In the genomic region with DNA sequence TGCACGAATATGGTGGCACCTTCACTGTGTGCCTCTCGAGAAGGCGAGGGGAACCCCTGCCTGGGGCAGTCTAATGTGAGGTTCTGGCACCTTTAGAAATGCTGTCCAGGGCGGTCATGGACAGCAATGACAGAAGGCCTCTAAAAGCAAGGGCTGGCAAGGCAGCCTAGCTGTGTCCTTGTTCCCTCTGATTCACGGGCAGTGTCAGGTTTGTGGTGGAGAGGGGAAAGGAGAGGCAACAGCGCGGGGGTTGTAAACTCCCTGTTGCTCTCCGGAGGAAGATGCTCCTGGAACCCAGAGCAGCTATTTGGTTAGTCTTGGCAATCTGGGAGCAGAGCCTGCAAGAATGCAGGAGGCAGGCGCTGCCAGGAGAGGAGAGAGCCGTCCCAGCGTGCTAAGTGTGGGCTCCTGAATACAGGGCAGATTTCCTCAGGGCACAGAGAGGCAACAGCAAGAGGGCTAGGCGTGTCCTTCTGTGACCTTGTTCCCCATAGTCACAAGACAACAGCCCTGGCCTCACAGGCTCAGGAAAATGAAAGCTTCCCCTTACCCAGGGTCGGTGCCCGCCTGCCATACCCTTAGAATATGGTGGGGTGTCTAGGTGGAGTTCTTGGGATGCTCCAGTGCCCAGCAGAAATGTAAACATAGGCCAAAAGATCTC, we compare ENCODE assay signal across 13 mouse cellular contexts. TPM values are rescaled to one million over a fixed set of nuclear protein-coding genes. Genes with fewer than 3 reads are reported as not detected.
DNase-seq lines count a peak whose midpoint lies in the region; ATAC-seq and TF ChIP-seq lines count a peak whose summit lies in the region.
"Had no signal": no experiment of that assay in that cellular context is flagged by ENCODE, and none has a peak within 500 bp of the region (broad histone marks: within the 10 kb centered on the region; RNA-seq: fewer than 3 reads in every experiment).

No protein-coding gene starts in this region.

- 79% methylated on average over 14 of the region's 14 CpGs for WGBS in hindbrain, embryonic 11.5 days
- 71% methylated on average over 14 of the region's 14 CpGs for WGBS in hindbrain, embryonic 16.5 days

- H3K27ac ChIP-seq in hindbrain, embryonic 11.5 days (ENCODE audit: low read depth, low read length) = 0 out of 2 replicates have a peak overlapping the region, but pooled peaks have one; percentile 20
- no peak overlapping the region for H3K27ac ChIP-seq in hindbrain, embryonic 16.5 days (ENCODE audit: low read depth, low read length)
- H3K27ac ChIP-seq in testis, adult 2 months (ENCODE audit: control insufficient read depth, insufficient read depth, low read depth, low read length) = no peak overlapping the region
- H3K27ac ChIP-seq: heart, embryonic 15.5 days; neural tube, embryonic 13.5 days had no signal

- H3K27me3 ChIP-seq in hindbrain, embryonic 11.5 days (ENCODE audit: control insufficient read depth, insufficient read depth, low read length) = no peaks in the 10 kb centered on the region
- no peaks in the 10 kb centered on the region for H3K27me3 ChIP-seq in hindbrain, embryonic 16.5 days (replicated peaks; ENCODE audit: control insufficient read depth, insufficient read depth, low read length)
- H3K27me3 ChIP-seq in testis, adult 2 months (ENCODE audit: control insufficient read depth, insufficient read depth, low read length) = no peaks in the 10 kb centered on the region
- H3K27me3 ChIP-seq: heart, embryonic 15.5 days; neural tube, embryonic 13.5 days had no signal

- H3K36me3 ChIP-seq in hindbrain, embryonic 11.5 days (ENCODE audit: control insufficient read depth, insufficient read depth, low read length) = no peaks in the 10 kb centered on the region
- H3K36me3 ChIP-seq in hindbrain, embryonic 16.5 days (ENCODE audit: control insufficient read depth, insufficient read depth, low read length) = peaks cover 4% of the 10 kb centered on the region; the same call in 1 of the 2 replicates
- H3K36me3 ChIP-seq in testis, adult 2 months (ENCODE audit: control insufficient read depth, insufficient read depth, low read length) = no peaks in the 10 kb centered on the region
- H3K36me3 ChIP-seq: heart, embryonic 15.5 days; neural tube, embryonic 13.5 days had no signal

- no peak for TF ChIP-seq POLR2A in testis, adult 2 months (IDR thresholded peaks at IDR 0.05; ENCODE audit: control insufficient read depth, low read depth, low read length)

- TF ChIP-seq CTCF in testis, adult 2 months (IDR thresholded peaks at IDR 0.05; ENCODE audit: control insufficient read depth, insufficient read depth, insufficient replicate concordance, low read depth, low read length) = no peak

- ATAC-seq in hindbrain, embryonic 11.5 days (ENCODE audit: low FRiP score) = no peak
- ATAC-seq in hindbrain, embryonic 16.5 days = no peak
- peak; percentile 53; the same call in 1 of the 2 replicates for ATAC-seq in erythroid progenitor cell, adult 5-6 weeks (replicated peaks; ENCODE audit: low FRiP score, poor library complexity, severe bottlenecking)
- ATAC-seq: CD4-positive, CD25-positive, alpha-beta regulatory T cell, adult 4 months had no signal

- peaks cover 16% of the 10 kb centered on the region for H3K4me1 ChIP-seq in hindbrain, embryonic 11.5 days (replicated peaks; ENCODE audit: control insufficient read depth, insufficient read depth, low read length)
- H3K4me1 ChIP-seq in hindbrain, embryonic 16.5 days (ENCODE audit: control insufficient read depth, insufficient read depth, low read depth, low read length) = no peaks in the 10 kb centered on the region; the same call in 1 of the 2 replicates
- H3K4me1 ChIP-seq in testis, adult 2 months (ENCODE audit: control insufficient read depth, insufficient read depth, low read length) = peaks cover 5% of the 10 kb centered on the region; the same call in 1 of the 2 replicates

- no peak overlapping the region for H3K4me3 ChIP-seq in hindbrain, embryonic 11.5 days (ENCODE audit: low read depth, low read length)
- no peak overlapping the region for H3K4me3 ChIP-seq in hindbrain, embryonic 16.5 days (ENCODE audit: low read length)
- peak overlapping the region; percentile 65 for H3K4me3 ChIP-seq in testis, adult 2 months (ENCODE audit: control insufficient read depth, low read depth, low read length)
- H3K4me3 ChIP-seq: heart, embryonic 15.5 days; neural tube, embryonic 13.5 days had no signal

- 0 out of 2 replicates have a peak overlapping the region, but pooled peaks have one; percentile 19 for H3K9ac ChIP-seq in hindbrain, embryonic 11.5 days (ENCODE audit: low read depth, low read length)
- no peak overlapping the region for H3K9ac ChIP-seq in hindbrain, embryonic 16.5 days (ENCODE audit: low read depth, low read length)
- H3K9ac ChIP-seq: heart, embryonic 15.5 days; neural tube, embryonic 13.5 days had no signal

- no peak for DNase-seq in hindbrain, embryonic 11.5 days (ENCODE audit: low spot score)
- no peak for DNase-seq in testis, postnatal 14 days (ENCODE audit: low spot score)
- no peak for DNase-seq in cerebellum, postnatal 10 days
- DNase-seq in T-cell, adult 2 months (ENCODE audit: low spot score) = no peak
- no peak for DNase-seq in kidney, adult 9 months
- DNase-seq: cerebellum, adult 18-20 months; right cerebral cortex, postnatal 14 days had no signal

- no peak overlapping the region for H3K4me2 ChIP-seq in hindbrain, embryonic 11.5 days (replicated peaks; ENCODE audit: low read depth, low read length)
- H3K4me2 ChIP-seq in hindbrain, embryonic 16.5 days (ENCODE audit: low read length) = no peak overlapping the region
- H3K4me2 ChIP-seq: heart, embryonic 15.5 days; neural tube, embryonic 13.5 days had no signal

- no peaks in the 10 kb centered on the region for H3K9me3 ChIP-seq in hindbrain, embryonic 11.5 days (ENCODE audit: control insufficient read depth, low read length)
- no peaks in the 10 kb centered on the region for H3K9me3 ChIP-seq in hindbrain, embryonic 16.5 days (ENCODE audit: control insufficient read depth, low read length)
- H3K9me3 ChIP-seq: heart, embryonic 15.5 days; neural tube, embryonic 13.5 days had no signal

RNA-seq across cellular contexts. Expression of a gene that starts 25.3 kb away (rescaled TPM):
- polyA plus RNA-seq in hindbrain, embryonic 11.5 days (2014; fragmentation: Nextera tagmentation; extraction: Ambion mirVana) = 64.5 and 68.6 TPM in 2 replicates
- 72.2 and 80.1 TPM in 2 replicates for polyA plus RNA-seq in hindbrain, embryonic 16.5 days (2015; fragmentation: Nextera tagmentation; extraction: Ambion mirVana)
- polyA plus RNA-seq in testis, adult 2 months (2012; rRNA removed) = 27.4 and 29.4 TPM in 2 replicates
- 18.0 and 19.8 TPM in 2 replicates for total RNA-seq in erythroid progenitor cell, adult 5-6 weeks (2015; ENCODE audit: low replicate concordance)
- total RNA-seq in erythroid progenitor cell, adult 5-6 weeks (2017; ENCODE audit: low replicate concordance) = 31.3 and 33.8 TPM in 2 replicates
